Mouse (Mus musculus) layer of hippocampus, adult 11-12 months (tissue): Measurements from ENCODE around the gene Cbx4.

Experiments
- DNase-seq: peaks from one replicate; pipeline ENCODE4 v3.0.0; 2022; ENCODE audit warnings: low spot score

The Cbx4 gene

DNA sequence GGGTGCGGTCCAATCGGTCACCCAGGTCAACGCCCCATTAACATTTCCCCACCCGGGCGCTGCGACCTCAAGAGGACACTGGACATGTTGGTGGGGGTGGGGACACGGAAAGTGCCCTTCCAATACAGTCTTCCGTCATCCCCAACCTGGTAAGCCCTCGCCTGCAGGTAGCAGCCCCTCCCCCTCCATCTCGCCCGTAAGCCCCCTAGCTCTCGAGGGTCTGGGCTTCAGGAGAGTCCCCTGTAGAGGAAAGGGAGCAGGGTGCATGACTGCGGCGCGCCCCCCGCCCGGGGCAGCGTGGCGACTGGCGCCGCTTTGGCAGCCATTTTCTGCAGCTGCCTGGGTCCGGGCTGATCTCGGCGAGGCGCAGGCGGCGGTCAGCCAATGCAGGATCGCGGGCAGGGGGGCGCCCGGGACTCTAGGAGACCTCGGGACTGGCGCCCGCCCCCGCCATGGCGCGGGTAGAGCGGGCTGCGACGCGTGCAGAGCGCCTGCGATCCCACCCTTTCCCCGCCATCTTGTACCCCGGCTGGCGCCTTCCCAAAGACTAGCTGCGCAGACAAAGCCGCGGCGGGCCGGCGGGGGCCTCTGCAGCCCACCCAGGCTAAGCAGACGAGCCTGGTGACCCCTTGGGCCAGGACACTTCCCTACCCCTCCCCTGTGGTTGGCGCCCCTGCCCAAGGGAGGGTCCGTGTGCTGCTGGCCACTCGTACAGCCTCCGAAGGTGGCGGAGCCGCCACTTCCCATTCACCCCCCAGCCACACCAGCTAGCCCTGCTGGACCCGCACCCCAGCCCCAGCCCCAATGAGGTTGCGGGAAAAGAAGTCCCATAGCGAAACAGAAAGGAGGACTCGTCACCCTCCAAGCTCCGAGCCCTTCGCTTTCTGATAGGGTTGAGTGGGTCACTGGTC is 29.5 kb downstream of the Cbx4 start:
- DNase-seq, result no peak

DNA sequence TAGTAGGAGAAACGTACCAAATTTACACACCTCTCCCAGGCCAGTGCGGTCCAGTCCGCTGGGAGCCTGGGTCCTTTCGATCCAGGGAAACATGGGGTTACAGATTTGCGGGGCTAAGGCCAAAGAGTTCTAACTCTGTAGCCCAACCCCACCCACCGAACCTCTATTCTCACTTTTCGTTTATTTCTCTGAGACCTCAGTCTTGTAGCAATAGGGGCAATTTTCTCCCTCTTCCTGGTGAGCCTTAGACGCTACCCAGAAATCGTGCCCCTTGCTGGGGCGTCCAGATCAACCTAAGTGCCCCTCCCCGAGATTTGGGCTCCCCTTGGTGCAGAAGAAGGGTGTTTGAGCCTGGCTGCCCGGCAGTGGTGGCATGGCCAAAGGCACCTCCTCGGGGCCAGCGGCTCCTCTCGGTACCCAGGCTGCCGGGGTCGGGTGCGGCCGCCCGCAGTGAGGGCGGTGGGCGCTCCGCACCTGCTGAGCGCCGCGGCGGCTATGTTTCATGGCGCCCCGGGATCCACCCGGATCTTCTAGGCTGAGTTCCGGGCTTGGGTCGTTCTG is 30.4 kb downstream of the Cbx4 start:
- DNase-seq, result no peak

DNA sequence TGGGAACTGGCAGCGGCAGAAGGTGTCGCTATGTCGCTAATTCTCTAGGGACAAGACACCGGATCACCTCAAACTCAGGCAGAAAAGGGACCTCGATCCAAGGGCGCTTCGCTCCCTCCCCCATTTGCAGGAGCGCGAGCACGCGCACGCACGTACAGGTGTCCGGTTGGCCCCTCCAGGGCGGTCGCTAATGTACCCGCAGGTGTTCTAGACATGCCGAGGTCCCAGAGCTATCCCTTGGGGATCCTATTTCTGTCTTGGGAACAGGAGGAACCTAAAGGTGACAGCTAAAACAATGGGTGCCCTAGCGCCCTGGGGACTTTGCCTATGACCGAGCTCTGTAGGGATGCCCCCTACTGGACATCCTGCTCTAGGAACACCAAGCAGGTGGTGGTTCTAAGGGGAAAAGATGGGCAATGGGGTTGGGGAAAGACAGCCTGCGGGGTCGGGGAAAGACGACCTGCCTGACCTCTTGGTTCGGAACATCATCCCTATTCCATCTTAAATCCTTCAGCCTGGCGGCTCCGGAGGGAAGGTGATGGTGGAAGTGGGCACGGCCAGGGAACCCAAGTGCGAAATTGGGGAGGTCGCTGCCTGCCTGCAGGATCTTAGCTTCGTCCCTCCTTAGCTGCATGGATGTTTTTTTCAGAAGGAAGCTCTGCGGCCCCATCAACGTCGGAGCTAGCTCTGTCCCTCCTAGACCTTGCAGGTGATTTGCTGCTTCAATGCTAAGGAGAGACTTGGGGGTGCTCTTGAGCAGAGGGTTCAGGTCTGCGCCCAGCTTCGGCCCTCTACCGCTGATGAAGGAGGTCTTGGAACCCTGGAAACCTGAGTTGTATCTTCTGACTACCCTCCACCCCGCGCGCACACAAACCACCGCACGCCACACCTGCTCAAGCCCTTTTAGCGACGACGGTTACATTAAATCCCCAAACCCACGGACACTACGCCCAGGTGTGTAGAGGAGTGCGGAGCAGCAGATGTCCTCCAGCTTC is 31.4 kb downstream of the Cbx4 start:
- DNase-seq, result no peak

DNA sequence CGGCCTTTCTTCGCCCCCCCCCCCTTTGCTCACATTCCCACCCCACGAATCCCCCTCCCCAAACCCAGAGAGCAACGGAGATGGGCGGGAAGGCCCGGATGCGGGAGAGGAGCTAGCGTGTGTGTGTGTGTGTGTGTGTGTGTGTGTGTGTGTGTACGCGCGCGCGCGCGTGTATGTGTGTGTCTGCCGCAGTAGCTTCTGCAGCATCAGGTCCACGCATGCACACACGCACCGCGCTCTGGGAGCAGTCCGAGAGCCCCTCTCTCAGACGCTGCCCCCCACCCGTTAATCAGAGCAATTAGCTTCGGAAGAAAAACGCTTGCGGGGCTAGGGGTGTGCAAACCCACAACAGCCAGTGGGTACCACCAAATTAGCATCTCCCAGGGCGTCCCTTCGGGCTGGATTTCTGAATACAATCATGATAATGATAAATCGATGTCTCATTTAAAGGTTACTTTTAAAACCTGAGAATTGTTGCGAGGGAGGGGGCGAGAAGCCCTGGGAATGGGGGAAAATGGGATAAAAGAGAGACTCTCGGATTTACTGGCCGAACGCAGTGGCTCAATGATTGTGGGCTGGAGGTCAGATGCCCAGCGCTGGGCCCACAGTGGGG is 32.2 kb downstream of the Cbx4 start:
- DNase-seq, result no peak

DNA sequence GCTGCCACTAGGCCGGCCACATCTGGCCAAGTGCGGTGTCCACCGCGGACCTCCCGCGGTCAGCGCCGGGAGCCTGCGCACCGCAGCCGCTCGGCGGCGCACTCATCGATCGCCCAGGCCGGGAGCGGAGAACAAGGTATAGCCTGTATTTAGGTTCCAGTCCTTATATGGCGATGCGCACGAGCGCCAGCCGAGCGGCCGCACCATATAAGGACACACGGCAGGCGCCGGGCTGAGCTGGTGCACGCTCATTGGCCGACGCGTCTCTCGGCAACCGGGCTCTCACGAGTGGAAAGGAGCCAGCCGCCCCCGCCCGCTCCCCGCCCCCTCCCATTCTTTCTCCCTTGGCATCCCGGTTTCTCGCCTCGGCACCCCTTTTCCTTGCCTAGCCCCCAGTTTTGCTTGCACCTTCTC is 32.8 kb downstream of the Cbx4 start:
- DNase-seq, result peak; percentile 73

DNA sequence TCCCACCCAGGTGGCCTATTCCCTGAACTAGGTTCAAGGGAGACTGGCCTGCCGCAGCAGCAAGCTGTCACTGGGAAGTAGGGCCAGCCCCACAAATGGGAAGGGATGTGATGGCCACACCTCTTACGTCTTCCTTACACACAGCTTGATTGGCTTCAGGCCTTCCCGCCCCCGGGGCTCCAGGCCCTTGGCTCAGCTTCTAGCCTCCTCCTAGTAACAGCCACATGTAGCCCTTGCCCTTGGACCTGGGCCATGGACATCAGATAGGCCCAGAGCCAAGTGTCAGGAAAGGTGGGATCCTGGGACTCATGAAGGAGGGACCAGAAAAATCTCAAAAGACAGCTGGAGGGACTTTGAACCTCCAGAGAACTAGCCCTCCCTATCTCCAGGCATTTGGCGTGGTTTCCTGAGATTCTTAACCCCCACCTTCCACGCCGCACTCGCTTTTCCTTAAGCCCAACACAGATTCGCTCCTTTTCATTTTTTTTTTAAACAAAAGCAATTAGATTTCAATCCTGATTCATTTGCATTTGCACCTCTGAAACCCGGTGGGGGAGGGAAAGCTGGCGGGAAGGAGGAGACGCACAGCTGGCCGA is 33.3 kb downstream of the Cbx4 start:
- DNase-seq, result no peak

DNA sequence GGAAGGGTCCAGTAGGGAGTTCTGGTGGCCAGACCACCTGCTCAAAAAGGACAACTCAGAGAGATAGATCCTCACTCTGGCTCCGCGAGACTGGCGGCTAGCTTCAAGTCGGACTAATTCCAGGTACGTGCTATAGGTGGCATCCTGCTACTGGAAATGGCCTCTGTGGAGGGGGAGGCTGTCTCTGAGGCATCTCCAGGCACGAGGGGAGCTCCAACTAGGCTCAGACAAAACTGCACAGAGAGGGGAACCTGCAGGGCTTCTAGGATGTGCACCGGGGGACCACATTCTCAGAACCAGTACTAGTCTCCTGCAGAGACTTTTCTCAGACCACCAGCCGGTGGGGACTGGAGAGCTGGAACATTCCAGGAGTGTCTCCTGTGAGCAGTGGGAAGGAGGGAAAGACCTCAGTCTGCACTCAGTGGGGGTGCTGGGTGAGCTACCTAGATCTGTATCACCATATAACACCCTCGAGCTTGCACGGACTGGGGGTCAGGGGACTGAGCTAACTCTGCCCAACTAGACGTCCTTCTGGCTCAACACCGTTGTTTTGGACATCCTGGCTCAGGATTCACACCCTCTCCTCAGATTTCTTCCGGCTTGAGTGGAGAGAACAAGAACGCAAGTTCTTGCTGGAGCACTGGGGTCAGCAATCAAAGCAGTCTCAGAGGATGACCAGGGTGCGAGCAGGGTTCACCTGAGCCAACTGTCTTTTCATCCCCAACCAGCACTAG is 33.9 kb downstream of the Cbx4 start:
- DNase-seq, result no peak

DNA sequence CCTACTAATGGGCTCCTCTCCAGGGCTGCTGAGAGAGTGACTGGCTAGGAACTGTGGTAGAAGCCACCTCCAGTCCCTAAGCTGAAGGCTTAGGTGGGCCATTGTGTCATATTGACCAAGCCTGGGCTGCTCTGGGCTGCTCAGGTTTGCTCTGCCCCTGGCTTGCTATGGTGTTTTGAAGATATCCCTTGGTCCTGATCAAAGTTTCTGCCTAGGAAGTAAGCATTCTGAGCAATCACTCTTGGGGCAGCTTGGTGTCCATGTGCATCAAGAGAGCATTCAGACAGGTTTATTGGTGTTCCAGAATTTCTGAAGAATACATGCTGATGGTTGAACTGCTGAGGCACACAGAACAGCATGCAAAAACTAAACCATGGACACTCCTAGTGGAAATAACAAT is 34.6 kb downstream of the Cbx4 start:
- DNase-seq, result no peak

DNA sequence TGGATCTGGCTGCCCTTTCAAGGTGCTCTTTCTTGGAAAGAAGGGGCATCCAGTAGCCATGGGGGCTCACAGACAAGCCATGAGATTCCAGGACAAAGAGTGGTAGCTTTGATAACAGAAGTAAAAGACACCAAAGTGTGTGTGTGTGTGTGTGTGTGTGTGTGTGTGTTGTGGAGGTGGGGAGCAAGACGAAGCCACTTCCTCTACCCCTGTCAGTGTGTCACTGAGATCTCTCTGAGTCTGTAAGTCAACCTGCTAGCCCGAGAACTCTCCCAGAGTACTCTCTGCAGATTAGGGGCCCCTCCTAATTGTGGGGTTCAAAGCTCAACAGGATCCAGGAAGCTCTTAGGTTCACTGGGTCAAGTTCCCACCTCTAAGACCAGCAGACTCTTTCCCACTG is 35.7 kb downstream of the Cbx4 start:
- no peak for DNase-seq

DNA sequence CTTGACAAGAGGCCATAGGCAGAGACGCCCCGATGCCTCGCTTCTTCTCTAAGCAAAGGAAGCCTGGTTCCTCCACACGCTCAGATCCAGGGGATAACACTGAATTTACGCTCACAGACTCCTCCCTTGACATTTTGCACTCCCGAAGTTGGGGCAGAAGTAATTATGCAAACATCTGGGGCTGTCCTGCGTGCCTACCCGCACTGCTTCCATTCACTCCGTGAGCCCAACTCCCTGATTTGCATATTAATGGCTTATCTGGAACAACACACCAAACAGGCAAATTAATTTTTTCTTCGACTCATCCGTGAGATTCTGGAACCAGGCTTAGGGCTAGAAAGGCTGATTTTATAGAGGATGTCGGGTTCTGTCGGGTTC is 37.9 kb downstream of the Cbx4 start:
- DNase-seq, result no peak

DNA sequence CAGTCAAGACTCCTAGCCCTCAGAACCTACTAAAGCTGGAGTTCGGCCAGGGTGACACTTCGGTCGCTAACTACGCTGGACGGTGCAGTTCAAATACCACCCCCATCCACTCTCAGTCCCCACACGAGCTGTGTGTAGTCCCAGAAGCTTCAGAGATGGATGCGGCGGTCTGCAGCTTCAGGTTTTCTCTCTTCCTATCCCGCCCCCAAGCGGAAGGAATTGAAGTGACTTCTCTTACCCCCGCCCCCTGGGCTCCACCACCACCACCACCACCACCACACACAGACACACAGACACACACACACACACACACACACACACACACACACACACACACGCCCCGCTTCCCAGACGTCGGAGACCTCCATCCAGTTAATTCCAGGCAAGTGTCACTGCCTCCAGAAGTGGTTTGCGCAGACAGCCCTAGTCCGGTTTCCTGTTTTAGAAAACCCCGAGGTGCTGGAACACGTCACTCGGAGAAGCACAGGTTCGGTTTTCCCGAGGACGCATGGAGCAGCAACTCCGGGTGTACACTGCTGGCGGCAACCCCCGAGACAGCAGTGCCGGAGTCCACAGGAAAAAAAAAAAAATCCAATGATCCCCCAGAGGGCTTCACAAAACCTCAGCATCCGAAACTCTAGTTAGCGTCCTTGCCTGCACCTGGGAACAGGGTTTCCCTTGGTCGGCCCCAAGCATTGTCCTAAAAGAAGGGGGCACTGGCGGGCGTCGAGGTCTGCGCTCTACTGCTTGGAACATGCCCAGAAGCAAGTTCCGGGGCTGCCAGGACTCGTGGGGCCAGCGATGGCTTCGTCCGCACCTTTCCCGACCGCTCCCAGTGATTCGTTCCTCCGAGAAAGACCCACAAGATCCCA is 38.5 kb downstream of the Cbx4 start:
- no peak for DNase-seq

DNA sequence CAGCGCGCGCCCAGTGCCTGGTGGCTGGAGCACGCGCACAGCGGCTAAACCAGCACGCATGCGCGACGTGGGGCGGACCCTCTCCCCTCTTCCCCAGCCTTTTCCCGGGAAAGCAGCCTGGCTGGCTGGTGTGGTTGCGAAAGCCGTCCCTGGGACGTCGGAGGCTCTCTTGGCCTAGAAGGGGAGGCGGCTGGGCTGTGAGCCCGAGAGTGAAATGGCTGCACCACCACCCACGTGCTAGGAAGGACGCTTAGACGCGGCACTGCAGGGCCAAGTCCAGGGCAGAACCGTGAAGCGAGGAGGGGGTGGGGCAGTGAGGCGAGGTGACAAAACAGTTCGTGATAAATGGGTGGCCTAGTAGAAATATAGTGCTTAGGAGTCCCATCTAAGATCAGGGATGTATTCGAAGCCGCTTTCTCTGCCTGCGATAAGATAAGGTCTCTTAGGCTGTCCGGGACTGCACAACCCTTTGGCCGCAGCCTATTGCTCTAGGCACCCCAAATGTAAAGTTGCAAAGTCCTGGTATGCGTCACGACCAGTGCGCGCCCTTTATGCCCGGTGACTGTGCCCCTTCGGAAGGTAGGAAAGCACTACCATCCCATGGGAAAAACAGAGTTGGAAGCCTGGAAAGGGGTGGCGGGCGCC is 39.3 kb downstream of the Cbx4 start:
- no peak for DNase-seq

DNA sequence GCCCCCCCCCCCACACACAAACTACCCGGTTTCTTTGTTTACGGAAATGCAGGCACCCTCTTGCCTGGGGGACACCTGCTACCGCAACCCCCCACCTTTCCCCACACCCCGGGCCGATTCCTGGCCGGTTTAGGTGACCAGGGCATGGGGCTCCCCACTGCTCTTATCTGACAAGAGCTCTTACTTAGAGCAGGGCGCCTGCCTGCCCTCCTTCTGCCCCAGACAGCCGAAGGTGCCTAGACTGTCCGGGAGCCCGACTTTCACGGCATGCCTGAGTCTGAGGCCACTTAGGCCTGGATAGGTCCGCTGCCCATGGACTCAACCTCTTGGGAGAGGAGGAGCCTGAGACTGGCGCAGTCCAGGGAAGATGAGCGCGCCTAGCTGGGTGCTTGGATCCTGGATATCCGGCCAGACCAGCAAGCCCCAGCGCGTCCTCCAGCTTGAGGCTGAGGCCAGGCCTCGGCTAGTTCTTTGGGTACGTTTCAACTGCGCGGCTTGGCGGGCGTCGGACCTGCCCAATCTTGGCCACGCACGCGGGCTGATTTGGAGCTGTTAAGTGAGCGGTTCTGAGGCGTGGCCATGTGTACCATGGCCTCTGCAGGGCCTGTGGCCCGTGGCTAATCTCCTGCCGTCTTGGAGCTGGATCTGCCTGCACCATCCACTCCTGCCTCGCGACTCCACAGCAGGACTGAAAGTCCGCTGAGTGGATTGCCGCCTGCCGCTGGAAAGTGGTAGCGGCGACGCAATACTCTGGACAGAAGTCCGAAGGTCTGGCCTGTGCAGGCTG is 41.3 kb downstream of the Cbx4 start:
- DNase-seq, result no peak

DNA sequence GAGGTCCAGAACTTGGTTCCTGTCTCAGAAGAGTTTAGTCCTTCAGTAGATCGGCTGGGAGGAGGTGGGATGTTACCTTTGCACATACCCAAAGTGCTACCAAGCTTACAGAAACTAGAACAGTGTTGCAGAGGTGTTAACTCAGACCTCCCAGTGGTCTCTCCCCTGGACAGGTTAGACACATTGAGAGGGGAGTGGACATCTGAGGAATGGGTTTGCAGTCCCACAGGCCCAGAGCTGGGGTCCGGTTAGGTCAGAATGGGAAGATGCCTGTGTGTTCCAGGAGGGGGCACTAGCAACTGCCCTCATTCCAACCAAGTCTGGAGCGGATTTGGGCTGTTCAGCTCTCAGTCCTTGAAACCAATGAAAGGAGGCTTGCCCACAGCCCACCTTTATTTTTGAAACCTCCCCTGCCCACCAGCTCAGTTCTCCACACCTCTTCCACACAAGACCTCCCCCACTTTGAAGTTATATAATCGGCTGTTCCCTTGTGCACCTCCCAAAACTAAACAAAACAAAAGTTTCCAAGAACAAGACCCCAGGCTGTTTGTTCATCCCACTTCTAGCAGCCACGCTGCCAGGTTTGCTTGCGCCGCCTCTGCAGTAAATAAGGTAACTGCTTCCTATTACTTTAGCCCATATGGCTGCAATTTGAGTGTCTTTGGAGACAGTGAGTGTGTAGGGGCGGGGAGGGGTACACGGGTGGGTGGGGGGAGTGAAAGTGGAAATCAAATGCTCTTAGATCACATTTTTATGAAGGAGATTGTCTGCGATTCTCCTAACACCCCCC is 42.1 kb downstream of the Cbx4 start:
- DNase-seq, result no peak

DNA sequence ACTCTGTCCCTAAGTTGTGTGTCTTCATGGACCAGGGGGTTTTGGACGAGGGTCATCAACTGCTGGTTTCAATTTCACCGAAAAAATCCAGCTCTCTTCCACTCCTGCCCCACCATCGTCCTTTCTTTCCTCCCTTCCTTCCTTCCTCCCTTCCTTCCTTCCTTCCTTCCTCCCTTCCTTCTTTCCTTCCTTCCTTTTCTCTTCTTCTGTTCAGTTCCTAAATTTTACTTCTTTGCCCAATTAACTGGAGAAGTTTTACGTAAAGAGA is 42.8 kb downstream of the Cbx4 start:
- DNase-seq, result no peak

DNA sequence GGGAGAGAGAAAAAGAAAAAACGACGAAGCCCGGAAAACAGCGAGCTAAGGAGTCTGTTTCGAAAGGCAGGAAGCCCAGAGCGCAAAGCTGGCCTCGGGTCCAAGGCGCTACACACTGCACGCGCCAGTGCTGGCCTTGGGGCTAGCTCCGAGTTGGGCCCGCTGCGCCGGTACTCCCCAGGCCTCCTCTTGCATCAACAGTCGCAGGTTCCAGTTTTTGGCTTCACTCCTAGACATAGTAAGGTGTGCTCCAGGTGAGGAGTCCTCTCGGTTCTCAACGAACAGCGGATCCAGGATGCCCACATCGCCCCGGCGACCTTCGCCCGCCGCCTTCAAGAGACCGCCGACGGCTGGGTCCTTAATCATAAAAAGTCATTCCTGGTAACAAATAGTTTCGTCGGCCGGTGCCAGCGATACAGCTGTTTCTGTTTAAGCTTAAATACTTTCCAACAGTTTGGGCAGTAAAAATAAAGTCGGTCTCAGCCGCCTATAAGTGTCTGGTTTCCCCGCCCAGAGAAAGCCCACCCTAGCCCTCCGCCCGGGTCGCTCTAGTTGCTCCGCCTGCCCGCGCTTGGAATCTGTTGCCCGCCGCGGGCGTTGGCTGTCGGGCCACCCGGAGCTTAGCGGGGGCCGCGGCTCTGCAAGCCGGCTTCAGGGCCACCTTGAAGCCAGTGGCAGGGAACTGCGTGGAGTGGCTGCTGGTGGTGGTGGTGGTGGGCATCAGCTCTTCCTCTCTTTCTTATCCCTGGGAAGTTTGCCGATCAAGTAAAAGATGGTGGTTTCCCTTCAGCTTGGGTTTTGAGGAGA is 43.4 kb downstream of the Cbx4 start:
- DNase-seq, result no peak

DNA sequence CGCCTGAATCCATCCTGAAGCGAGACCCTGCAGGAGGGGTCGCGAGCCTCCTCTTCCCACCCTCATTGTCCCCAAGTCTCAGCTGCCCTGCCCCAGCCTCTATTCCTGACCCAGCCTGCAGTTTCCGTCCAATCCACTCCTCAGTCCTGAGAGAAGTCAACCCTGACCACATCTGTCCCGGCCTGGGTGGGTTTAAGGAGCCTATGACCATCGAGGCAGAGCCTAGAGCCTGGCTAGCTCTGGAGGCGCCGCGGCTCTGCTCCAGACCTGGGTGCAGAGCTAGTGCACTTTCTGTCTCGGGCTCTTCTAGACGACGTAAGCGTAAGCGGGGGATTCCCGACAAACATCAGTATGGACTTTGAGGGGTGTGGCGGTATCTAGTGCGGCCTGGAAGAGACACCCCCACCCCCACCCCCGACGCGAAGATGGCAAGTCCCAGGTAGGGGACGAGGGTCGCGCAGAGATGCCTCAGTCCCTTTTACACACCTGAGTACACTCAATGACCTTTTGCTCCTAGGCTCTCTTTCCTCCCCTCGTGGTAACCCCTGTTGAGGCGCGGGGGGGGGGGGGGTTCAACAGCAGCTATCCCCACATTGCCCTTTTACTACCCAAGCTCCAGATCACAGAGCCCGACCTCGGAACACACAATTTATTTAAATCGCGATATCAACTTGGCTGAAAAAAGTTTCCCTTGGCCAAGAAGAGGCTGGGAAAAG is 44.1 kb downstream of the Cbx4 start:
- DNase-seq, result no peak
